Mouse (Mus musculus) retina, embryonic 14.5 days (tissue): ENCODE measurements around the gene Tspo.

ENCODE experiments used
- DNase-seq: peaks from one replicate; pipeline ENCODE4 v3.0.0-alpha.2; 2015; ENCODE audit warnings: low spot score

Tspo gene

DNA sequence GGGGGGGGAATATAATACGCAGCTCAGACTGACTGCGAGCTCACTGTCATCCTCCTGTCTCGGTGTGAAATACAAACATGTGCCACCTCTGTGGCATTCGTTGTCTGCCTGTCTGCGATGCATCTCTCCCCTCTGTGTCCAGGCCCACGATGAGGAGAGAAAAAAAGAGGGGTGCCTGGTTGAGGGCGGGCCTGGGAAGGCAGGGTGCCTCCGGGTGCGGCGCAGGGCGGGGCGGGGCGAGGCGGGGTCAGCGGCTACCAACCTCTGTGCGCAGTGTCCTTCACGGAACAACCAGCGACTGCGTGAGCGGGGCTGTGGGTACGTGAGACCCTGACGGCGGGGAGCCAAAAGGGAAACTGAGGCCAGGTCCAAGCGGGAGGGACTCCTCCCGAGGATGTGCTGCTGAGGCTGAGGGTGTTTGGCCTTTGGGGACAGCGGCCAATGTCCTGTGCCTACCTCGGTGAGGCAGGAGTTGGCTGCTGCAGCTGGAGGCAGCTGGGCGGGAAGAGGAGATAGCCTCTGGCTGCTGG lies at the start of gene Tspo, which contains the start of gene Mcat:
Tspo (plus strand) TSS at position 266 of the 530 bp plus-strand sequence.
Mcat (minus strand) TSS at position 461 of the 530 bp plus-strand sequence.
- no peak for DNase-seq

DNA sequence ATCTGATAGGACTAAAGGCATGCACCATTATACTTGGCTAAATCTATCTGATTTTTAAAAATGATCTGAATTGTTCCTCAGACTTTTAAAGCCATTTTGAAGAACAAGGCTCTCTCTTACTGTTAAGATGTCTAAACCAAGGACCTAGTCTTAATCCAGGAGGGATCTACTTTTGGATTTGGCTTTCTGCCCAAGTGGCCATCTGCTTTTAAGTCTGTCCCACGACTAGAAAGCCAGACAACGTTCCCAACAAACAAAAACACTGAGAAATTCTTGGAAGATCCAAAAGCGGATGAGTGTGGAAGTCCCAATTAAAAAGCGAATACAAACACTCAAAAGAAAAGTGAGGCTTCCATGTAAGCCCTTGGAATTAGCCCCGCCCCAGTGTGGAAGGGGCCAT lies 48.4 kb upstream of the Tspo start:
- no peak for DNase-seq

DNA sequence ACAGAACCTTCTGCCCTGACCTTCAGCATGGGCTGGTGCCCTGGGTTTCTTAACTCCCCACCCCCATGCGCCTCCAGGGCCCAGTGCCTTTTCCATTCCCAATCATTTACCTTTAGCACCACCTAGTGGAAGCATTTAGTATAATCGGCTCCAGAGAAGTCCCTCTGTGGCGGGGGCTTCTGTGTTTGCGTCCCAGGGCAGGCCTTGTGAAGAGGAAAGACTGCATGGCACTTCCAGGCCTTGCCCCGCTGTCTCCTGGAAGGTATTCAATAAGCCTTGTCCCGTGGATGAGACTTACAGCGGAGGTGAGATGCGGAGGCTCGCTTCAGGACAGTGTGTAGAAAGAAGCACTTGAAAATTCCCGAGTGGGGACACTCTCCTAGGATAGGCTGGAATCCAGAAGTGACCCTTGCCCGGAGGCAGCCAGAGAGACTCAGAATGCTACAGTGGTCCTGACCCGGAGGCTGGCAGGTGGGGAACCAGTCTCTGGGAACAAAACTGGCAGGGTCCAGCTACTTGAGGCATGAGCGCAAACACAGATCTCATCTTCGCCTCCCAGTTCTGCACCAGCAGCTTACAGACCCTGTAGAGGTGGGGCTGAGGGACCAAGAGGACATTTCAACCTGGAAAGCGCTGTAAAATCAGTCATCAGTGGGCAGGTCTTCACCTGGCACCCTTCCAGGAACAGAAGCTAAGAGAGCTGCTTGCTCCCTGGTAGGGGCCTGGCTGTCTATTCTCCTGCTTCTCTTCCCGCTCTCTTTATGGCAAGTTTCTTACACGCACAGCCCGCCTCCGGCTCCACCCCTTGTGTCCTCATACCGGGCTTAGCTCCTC lies 45.0 kb upstream of the Tspo start:
- peak; percentile 91 for DNase-seq

DNA sequence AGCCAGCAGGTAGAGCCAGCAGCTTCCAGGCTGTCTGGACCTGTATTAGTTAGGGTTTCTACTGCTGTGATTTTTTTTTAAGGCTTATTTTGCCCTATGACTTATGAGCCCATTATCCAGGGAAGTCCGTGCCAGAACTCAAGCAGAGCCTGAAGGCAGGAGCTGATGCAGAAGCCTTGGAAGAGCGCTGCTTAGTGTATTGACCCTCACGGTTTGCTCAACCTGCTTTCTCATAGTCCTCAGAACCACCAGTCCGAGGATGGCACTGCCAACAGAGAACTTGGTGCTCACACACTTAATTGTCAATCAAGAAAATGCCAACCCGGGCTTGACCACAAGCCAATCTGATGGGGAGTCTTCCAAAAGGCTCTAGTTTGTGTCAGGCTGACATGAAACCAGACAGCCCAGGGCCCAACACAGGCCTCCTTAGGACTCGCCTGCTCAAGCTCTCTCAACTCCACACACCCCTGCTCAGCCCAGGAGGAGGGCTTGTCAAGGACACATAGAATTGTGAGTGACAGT lies 42.5 kb upstream of the Tspo start:
- no peak for DNase-seq

DNA sequence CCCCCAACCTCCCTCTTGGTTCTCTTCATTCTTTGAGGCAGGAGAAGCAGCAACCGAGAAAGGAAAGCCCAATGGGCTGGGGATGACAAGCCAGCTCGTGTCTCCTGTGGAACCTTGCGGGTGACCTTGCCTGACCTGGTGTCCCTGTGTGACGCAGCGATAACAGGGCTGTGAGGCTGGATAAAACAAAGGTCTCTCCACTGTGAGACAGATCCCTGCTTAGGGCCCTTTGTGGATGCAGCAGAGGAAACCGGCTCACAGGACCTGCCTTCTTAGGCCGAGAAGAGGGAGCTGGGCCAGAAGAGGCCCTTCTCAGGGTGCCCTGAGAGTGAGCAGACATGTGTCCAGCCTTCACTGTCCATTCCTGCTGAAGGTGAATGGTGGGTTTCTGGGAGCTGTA lies 40.2 kb upstream of the Tspo start:
- peak; percentile 33 for DNase-seq

DNA sequence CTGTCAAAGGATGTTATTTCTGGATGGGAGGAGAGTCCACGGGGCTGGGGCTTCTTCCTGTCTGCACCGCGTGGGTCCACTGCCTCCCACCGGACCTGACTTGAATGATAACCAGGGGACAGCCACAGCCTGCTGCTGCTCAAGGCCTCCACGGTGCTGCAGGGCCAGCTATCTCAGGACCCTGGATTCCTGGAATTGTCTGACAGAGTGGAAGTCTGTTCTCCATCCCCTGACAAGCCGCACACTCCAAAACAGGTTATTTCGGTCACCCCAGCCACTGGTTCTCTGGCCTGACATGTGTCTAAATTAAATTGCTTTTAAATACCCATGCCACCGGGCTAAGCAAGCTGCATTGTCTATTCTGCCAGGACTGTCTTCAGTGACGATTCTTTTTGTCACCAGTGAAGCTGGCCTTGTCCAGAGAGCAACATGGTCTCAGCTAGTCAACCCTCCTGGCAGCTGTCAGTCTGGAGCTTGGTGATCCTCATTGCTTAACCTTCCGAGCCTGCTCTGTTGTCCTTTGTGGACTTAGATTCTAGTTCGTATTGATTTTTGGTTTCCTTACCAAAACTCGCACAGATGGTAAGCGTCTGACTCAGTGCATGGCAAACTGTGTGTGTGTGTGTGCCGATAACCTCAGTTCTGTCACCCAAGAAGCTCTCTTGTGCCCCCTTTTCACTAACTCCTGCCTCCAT lies 39.6 kb upstream of the Tspo start:
- DNase-seq = no peak

DNA sequence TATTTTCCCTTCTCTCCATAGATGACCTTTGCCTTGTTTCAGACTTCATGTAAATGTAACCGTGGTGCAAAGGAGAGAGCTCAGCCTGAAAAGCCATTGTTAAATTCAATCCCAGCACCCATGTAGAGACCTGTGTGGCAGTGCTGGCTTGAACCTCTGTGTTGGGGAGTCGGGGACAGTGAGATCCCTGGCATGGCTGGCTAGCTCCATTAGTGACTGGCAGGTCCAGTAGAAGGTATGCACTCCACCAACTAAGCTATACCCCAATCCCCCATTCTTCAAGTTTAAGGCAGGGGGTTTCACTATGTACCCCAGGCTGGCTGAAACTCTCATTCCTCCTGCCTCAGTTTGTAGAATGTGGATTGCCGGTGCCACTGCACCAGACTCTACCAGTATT lies 39.1 kb upstream of the Tspo start:
- DNase-seq = no peak

DNA sequence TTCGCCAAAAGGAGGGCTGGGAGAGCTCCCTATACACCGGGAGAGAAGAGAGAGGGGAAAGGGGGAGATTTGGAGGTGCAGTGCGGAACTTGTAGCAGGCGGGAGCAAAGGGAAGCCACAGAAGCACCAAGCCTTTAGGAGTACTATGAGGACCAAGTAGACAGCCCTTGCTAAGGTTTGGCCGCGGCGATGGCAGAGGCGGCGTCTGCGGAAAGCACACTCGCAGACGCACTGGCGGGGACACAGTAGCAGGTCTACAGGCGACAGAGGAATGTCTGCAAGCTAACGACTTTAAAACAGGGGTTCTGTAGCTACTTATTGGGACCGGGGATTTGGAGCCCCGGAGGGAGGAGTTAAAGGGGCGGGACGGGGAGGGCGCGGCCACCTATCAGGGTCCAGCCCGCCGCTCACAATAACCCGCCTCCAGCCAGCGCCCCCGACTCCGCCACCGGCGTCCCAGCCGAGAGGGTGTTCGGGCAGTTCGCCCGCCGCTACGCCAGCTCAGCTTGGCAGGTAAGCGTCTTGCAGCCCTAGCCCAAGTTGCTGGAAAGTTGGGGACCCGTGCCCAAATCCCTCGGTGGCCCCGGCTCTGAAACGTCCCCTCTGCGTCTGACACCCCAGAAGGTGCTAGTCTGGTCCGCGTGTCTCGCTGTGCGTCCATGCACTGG lies 36.8 kb upstream of the Tspo start, which contains the start of gene Bik:
Bik (plus strand) TSS at position 439 of the 668 bp plus-strand sequence.
- peak; percentile 67 for DNase-seq

DNA sequence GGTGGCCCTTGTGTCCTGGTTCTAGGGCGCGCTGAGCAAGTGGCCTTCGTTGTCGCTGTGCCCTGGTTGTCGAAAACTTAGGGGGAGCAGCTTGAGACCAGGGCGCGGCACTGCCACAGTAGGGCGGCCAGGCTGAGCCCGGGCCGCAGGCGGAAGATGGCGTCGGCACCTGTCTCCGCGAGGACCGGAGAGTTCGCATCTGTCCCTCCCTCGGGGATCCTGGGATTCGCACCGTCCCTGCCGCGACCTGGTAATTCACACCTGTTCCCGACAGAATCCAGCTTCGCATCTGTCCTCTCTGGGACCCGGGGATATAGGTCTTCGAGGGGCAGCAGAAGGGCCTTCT lies 36.3 kb upstream of the Tspo start:
- DNase-seq = no peak

DNA sequence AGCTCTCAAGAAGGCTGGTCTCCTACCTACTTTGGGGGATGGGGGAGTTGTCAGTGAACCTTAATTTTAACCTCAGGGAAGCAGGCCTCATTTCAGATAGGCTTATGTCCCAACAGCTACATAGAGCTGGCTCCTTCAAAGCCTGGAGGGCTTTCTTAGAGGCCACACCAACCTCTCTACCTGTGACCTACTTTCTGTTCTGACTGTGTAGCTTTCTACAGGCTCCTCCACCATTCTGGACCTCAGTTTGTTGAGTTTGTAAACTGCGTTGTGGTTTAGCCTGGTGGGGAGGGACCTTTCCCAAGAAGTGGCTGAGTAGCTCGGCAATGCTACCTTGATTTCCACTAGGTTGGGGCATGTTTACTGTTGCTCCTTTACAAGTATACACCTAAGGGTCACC lies 35.6 kb upstream of the Tspo start:
- DNase-seq = no peak

DNA sequence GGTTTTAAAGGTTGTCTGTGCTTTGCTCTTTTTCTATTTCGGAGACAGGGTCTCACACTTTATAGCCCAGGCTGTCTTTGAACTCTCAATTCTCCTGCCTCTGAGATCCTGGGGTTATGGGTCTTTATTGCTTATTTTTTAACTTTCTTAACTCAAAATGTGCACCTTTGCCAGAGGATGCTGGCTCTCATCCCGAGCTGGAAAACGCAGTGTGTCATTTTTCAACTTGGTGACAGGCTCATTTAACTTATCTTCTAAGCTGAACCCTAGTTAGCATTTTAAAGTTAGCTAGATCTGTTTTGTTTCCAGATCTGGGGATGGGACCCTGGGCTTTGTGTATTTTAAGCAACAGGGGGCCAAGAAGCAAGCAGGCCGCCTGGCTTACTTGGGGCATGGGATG lies 34.5 kb upstream of the Tspo start:
- DNase-seq = no peak

DNA sequence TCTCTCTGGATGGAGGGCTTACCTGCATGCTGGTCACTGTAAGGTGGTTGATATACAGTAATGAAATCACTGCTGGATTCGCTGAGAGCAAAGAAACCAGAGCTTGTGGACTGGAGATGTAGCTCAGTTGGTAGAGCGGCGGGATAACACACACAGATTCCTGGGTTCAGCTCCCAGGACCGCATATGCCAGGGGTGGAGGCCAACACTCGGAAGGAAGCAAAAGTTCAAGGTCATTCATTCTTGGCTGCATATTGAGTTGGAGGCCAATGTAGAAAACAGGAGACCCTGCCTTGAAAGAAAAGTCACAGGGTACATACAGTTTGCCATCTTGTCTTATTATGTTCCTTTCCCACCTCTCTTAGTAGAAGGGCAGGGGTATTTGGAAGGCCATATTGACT lies 33.6 kb upstream of the Tspo start:
- no peak for DNase-seq

DNA sequence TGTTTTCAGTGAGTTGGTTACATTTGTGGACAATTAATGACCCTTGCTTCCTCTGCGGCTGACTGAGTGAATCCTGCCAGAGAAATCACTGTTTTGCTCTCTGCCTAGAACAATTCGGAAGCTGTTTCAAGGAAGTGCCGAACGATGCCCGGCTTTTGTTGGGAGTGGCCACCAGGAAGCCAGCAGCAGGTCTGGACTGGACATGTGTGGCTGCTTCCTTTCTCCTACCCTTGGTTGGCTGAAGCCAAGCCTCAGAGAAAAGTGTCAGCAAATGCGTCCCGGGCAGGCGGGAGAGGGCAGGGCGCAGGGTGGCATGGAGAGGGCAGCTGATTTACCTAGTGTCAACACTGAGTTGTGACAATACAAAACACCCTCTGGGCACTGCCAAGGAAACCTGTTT lies 33.2 kb upstream of the Tspo start:
- DNase-seq = no peak

DNA sequence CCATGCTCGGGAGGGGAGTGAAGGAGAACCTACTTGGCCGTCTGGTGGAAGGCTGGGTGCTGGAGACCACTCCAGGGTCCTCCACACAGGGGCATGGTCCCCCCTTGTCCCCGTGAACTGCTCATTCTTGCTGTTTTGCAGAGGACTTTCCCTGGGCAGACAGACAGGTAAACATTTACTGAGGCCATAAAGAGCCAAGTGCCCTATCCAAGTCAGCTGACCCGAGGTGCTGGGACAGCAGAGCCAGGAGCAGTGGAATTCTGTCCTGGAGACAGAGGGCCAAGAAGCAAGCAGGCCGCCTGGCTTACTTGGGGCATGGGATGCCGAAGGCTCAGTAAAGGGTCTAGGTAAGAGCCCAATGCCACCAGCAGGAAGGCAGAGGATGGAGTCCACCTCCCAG lies 32.7 kb upstream of the Tspo start:
- no peak for DNase-seq

DNA sequence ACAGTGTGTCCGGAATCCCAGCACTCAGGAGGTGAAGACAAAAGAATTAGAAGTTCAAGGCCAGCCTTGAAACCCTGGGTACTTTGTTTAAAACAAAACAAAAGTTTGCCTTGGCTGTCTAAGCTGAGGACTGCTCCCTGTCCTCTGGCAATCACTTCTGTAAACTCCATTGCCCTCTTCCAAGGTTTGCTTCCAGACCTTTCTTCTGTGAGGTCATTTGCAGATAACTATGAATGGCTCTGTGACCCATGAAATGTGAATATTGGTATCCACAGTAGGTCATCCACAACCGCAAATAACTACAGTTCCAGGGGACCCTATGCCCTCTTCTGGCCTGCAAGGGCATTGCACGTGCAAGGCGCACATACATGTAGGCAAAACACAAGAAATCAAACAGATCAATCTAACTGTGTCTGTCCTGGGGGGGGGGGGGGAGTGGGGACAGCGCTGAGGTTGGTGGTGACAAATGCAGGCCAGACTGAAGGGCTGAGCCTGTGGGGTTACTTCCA lies 31.4 kb upstream of the Tspo start:
- DNase-seq = no peak

DNA sequence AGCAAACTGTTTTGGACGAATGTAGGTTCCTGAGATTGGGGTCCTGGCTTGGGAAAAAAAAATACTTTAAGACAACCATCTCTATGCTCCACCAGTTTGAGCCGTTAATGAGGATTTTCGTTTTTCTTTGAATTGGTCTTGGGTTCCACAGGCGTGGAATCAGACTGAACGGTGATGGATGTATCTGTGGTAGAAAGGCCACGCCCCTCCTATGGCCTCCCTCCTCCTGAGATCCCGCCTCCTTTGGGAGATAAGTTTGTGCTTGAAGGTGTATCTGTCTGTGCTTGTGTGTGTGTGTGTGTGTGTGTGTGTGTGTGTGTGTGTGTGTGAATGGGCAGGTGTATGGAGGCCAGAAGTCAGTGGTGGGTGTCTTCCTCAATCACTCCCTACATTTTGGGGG lies 30.8 kb upstream of the Tspo start:
- DNase-seq = no peak

DNA sequence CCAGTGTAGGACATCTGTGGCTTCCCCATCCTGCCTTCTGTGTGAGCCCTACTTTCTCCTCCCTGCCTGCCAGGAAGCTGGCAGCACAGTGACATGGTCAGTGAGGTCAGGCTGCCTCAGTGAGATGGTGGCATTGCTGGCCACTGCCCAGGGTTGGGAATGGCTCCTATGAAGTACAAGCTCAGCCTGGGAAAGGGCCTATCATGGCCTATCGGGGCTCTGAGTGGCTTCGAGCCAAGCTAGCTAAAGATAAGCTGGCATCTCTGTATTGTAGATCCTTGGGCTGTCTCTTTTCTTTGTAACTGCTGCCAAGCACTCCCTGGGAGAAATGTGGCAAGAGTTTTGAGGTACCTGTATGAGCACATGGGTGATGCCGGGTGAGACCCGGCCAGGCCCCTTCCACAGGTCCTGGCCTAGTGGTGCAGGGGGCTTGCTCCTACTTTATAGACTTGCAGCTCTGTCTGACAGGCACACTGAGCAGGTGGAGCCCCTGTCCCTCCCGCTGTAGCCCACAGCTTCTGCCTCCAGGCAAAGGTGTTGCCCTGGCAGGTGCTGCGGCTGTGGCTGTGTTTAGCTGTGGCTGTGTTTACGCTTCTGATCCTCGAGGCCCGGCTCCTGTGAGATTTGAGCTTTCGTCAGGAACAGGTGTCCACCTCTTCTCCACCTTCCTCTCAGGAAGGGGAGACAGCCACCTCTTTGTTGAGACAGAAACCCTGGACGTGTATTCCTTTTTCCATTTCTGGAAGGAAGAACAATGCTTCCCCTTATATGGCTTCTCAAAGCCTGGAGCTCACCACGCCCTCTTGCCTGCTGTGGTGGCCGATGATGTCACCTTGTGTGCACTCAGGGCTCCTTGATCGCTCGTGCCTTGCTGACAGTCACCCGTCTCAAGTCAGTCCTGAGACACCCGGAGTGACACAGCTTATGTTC lies 28.2 kb upstream of the Tspo start:
- no peak for DNase-seq

DNA sequence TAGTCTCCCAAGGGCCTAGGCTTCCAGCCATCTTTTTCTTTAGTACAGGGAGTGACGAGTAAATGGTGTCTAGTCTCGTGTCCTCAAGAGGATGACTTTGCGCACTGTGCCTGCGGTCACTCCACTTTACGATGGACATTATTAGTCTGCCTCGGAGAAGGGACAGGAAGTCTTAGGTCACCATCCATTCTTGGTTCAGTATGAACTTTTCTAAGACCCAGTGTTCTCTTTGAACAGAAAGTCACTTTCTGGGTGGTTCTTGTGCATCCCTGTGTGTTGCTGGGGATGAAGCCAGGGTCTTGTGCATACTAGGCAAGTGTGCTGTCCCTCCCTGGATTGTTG lies 27.5 kb upstream of the Tspo start:
- no peak for DNase-seq

DNA sequence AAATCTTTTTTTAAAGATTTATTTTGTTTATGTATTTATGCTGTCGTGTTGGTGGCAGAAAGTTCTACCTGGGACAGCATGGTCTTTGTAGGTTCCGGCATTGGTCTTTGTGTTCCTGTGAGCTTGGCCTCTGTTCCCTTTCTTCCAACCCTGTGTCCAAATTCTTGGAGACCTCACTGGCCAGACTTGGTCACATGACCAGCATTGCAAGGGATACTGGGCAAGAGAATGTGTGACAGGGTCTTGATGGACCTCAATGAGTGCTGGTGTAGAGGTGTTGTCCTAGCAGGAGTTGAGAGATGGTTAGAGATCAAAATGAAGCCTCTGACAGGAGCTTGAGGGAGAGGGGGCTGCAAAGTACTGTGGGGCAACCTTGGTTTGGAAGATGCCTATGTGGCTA lies 24.5 kb upstream of the Tspo start:
- no peak for DNase-seq

DNA sequence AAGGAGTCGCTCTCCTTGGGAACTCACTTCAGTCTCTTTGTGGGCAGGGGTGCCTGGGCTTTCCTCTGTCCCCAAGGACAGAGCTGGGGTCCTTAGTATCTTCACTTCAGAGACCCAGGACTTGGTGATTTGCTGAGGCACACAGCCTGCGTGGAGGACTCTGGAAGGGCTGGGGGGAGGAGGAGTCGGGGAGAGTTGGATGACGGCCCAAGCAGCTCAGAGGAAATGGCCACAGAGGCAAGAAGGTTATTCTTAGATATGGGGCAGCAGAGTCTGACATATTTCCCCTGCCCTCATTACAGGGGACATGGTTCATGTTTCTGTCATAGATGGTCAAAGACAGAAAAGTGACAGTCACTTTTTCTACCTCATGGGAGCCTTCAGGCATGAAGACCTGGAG lies 23.5 kb upstream of the Tspo start:
- no peak for DNase-seq

DNA sequence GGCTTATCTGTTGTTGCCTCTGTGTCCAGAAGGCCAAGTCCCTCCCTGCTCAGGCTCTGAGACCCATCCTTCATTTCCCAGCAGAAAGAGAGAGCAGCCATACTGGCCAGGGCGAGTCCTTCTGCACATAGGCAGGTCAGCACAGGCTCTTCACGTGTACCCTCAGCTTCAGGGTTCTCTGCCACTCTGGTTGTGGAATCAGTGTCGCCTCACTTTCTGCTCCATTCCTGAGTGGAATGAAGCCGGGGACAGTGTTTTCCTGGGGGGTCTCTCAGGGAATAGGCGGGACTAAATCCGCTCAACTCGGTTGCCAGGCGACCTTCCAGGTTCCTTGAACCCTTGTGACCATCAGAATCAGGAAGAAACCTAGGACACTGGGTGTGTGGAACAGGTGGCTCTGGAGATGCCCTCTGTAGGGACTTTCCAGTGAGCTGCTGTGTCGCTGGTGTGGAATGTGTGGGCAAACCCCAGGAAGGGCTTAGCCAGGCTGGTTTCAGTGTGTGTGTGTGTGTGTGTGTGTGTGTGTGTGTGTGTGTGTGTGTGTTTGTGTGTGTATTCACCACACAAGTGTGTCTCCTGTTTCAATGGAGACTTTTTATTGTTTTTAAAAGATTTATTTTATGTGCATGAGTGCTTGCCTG lies 21.6 kb upstream of the Tspo start:
- no peak for DNase-seq
